Mouse (Mus musculus) thymus, adult 2 months (tissue): ENCODE results near the gene Commd4. TPM values are rescaled to one million over a fixed set of nuclear protein-coding genes. Genes with fewer than 3 reads are reported as not detected.

Experiments
- DNase-seq: peaks from one replicate; pipeline ENCODE4 v3.0.0; 2021
- H3K27ac ChIP-seq: fragments of 200-500 bp; 2 replicates; pipeline ENCODE4 v1.5.1; 2012; ENCODE audit warnings: low read length, control low read depth; ENCODE audit not compliant: control insufficient read depth, insufficient read depth
- H3K27me3 ChIP-seq: fragments of 200-500 bp; 2 replicates; pipeline ENCODE4 v1.6.1; 2012; ENCODE audit warnings: mild to moderate bottlenecking, low read length, moderate library complexity, mixed read lengths; ENCODE audit not compliant: control insufficient read depth, insufficient read depth
- H3K36me3 ChIP-seq: fragments of 200-500 bp; 2 replicates; pipeline ENCODE4 v1.6.1; 2012; ENCODE audit warnings: mild to moderate bottlenecking, low read length, moderate library complexity; ENCODE audit not compliant: control insufficient read depth, insufficient read depth
- H3K4me1 ChIP-seq: fragments of 200-500 bp; replicated peaks from 2 replicates; pipeline ENCODE4 v1.6.1; 2012; ENCODE audit warnings: low read length; ENCODE audit not compliant: control insufficient read depth, insufficient read depth
- H3K4me3 ChIP-seq: fragments of 200-500 bp; 2 replicates; pipeline ENCODE4 v1.5.1; 2012; ENCODE audit warnings: mild to moderate bottlenecking, low read length, control low read depth, moderate library complexity; ENCODE audit not compliant: control insufficient read depth, insufficient read depth
- CTCF ChIP-seq: fragments of 200-500 bp; IDR thresholded peaks from 2 replicates; pipeline ENCODE4 v1.5.1; 2012; ENCODE audit warnings: mild to moderate bottlenecking, control low read depth, low read length, moderate library complexity, borderline replicate concordance; ENCODE audit not compliant: control insufficient read depth, poor library complexity, insufficient read depth; ENCODE audit errors: extremely low read depth
- POLR2A ChIP-seq: fragments of 200-500 bp; IDR thresholded peaks from 2 replicates; pipeline ENCODE4 v1.6.1; 2012; ENCODE audit warnings: mild to moderate bottlenecking, low read length, control low read depth, moderate library complexity; ENCODE audit not compliant: control insufficient read depth, poor library complexity, insufficient read depth; ENCODE audit errors: extremely low read depth
- WGBS: fragments of 180-500 bp; shearing (Covaris S2); methylation state at CpG from one replicate; pipeline ENCODE4 v1.1.7; 2018; 5-methylcytosine and 5-hydroxymethylcytosine counted together
- polyA plus RNA-seq: library from polyadenylated mRNA; depleted of rRNA; stranded (reverse); fragments of >200 nt; gene quantifications from 2 replicates; pipeline ENCODE4 v1.2.3, GENCODE M21; 2012

The Commd4 gene
- polyA plus RNA-seq, 1 experiment: 366 TPM

DNA sequence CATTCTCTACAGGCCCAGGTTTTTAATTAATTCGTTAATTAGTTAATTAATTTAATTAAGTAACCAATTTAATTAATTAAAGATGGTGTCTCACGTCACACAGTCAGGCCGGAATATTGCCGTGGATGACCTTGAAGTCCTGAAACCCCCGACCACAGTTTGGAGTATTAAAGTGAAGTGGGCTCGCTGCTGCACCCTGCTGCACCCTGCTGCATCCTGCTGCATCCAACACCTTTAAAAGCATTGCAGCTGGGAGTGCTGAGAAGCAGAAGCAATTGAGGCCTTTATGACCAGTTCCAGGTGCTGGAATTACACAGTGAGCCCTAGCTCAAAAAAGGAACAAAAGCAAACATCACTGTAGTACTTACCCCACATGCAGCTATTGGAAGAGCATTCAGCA, 5.8 kb downstream of the Commd4 start:
- H3K27me3 ChIP-seq: no peaks in the 10 kb centered on the region
- TF ChIP-seq CTCF (no peak), POLR2A (no peak)
- H3K27ac ChIP-seq: no peak overlapping the region
- peaks cover 23% of the 10 kb centered on the region for H3K4me1 ChIP-seq
- H3K36me3 ChIP-seq: peaks cover 9% of the 10 kb centered on the region
- 83% methylated on average over 6 of the region's 6 CpGs for WGBS
- DNase-seq: no peak
- no peak overlapping the region for H3K4me3 ChIP-seq

DNA sequence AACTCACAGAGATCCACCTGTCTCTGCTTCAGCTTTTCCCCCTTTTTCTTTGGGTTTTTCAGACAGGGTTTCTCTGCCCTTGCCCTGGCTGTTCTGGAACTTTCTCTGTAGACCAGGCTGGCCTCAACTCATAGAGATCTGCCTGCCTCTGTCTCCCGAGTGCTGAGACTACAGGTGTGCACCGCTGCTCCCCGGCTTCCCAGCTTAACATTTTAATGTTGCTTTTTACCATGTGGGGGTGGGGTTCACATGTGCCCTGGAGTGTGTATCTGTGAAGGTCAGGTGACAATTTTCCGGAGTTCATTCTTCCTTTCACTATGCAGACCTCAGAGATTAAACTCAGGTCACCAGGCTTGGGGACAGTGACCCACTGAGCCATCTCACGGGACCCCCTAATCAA, 7.9 kb downstream of the Commd4 start:
- peaks cover 4% of the 10 kb centered on the region for H3K36me3 ChIP-seq
- TF ChIP-seq CTCF (no peak), POLR2A (no peak)
- 92% methylated on average over 5 of the region's 5 CpGs for WGBS
- H3K4me1 ChIP-seq: peaks cover 31% of the 10 kb centered on the region
- H3K27ac ChIP-seq: no peak overlapping the region
- no peaks in the 10 kb centered on the region for H3K27me3 ChIP-seq
- H3K4me3 ChIP-seq: no peak overlapping the region
- no peak for DNase-seq

DNA sequence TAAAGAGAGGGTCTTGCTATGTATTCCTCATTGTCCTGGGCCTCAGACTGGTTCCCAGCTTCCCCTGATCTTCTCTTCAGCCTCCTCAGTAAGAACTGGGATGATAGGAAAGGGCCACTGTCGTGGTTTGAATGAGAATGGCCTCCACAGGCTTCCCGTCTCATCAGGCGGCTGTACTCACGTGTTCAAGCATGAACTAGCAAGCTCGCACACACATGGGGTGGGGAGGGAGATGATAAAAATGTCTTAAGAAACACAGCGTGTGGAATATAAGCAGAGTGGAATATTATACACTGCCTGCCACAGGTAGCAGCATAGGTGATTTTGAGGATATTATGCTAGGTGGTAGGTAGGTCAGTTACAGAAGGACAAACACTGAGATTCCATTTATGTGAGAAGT, 9.1 kb downstream of the Commd4 start:
- H3K36me3 ChIP-seq: peaks cover 4% of the 10 kb centered on the region
- H3K27ac ChIP-seq: peak overlapping the region; percentile 88
- TF ChIP-seq CTCF: no peak
- no peak for TF ChIP-seq POLR2A
- WGBS: 88% methylated on average over 6 of the region's 6 CpGs
- H3K4me1 ChIP-seq: peaks cover 31% of the 10 kb centered on the region
- no peaks in the 10 kb centered on the region for H3K27me3 ChIP-seq
- no peak overlapping the region for H3K4me3 ChIP-seq
- DNase-seq: no peak

DNA sequence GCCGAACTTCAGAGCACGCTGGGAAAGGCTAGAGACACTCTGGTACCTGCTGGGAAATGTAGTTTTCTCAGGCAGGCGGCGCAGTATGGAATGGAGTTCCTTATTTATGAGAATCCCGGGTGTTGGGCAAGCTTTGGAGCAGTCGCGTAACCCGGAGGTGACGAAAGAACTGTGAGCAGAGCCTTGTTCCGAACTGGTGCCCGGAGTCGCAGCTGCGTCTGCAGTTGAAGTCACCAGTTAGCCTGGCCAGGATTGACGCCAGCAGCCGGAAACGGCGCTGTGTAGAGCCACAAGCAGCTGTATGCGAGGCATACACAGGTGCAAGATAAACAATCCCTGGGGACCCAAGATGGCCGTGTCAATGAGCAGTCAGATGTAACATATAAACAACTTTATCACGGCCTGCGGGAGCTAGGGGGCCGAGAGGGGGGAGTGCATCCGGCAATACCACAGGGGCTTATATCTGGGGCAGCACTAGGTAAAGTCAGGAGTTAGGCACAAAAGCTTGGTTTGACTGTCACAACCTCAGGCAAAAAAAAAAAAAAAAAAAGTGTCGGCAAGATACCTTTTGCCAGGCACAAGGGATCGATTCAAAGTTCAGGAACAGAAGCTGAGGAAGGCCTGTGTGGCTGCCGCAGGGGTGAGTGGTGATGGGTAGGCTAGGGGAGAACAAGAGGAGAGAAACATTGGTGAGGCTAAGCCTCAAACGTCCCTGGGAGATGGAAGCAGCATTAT, 9.8 kb downstream of the Commd4 start, which contains the start of gene Neil1:
Gene Neil1, minus strand, starts transcription at position 162 of the 735 bp plus-strand sequence.
- Histone ChIP-seq H3K4me1 (peaks cover 31% of the 10 kb centered on the region), H3K4me3 (peak within 1 kb of the TSS; percentile 52), H3K36me3 (peaks cover 11% of the 10 kb centered on the region), H3K27ac (peak within 1 kb of the TSS; percentile 88), H3K27me3 (no peaks in the 10 kb centered on the region)
- peak; percentile 78 for DNase-seq
- under 1% methylated on average over 27 of the region's 27 CpGs for WGBS
- peak; percentile 69; the same call in 1 of the 2 replicates for TF ChIP-seq POLR2A
- TF ChIP-seq CTCF: peak; percentile 46; the same call in 1 of the 2 replicates

DNA sequence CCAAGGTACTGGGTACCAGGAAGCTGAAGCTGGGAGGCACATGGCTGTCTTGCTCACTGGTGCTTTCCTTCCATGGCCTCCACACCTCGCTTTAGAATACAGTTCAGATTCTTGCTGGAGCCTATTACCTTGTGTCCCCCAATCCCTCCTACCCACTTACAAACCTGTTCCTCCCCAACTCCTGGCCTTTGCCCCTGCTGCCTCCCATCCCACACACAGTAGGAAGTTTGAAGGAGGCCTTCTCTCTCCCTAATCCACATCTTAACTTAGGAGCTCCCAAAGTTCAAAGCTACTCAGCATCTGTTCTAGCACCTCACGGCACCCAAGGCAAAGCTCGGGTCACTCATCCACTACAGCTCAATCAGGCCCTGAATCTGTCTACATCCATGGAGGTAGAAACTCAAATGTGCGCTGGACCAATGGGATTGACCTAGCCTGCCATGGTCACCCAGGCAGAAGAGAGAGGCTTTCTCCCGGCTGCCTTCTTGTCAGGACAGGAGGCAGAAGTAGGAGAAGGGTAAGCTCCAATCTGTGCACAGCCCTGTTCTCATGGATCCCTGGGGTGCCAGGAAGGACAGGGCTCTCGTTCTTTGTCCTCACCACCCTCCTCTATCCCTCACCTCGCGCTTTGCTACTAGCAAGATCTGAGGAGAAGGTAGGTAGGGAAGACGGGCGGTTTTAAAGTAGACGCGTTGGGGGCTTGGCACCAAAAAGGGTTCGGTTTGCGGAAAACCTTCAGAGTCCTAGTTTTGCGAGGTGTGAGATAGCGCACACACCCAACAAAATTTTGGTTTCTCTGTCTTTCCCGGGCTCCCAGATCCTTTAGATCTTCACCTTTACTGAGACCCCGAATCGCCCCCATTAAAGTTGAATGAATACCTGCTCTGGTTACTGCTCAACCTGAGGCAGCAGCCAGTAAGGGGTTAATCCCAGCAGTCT, 10.7 kb downstream of the Commd4 start:
- H3K27ac ChIP-seq: peak overlapping the region; percentile 88
- H3K4me1 ChIP-seq: peaks cover 31% of the 10 kb centered on the region
- peak overlapping the region; percentile 52 for H3K4me3 ChIP-seq
- WGBS: 12% methylated on average over 19 of the region's 19 CpGs
- no peak for DNase-seq
- TF ChIP-seq CTCF (no peak), POLR2A (no peak)
- peaks cover 15% of the 10 kb centered on the region for H3K36me3 ChIP-seq
- H3K27me3 ChIP-seq: no peaks in the 10 kb centered on the region

DNA sequence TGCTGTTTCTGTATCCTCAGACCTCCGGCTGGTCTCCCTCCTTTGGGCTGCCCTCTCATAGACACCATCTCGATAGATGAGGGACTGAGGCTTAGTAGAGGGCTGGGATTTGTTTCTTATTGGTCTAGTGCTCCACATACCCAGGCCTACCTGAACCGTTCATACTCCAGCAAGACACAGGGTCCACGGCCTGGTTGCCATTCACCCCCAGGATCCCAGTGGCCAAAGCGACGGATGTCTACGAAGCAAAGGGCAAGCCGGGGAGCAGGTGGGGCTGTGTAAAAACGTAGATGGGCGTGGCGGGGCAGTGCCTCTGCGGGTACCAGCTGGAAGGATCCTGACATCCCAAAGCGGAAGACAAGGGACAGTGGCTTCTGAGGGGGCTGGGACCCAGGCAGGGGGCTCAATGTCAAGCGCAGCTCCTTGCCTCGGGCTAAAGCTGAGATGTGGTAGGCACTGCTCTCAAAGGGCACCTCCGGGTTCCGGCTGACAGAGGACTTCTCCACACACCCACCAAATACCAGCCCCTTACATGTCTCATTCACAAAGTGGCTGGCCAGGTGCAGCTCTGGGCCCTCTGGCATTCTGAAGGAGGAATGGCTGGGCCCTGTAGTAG, 11.6 kb downstream of the Commd4 start:
- no peak for DNase-seq
- Histone ChIP-seq H3K36me3 (peaks cover 15% of the 10 kb centered on the region), H3K4me1 (peaks cover 29% of the 10 kb centered on the region), H3K27me3 (no peaks in the 10 kb centered on the region), H3K27ac (no peak overlapping the region), H3K4me3 (no peak overlapping the region)
- TF ChIP-seq CTCF (no peak), POLR2A (no peak)
- 95% methylated on average over 17 of the region's 17 CpGs for WGBS
